Mouse (Mus musculus) cerebellum, adult (tissue): Measurements from ENCODE around the gene Gm21985.
"Not testable (repeated sequence)": the region's sequence is repeated elsewhere in the genome, so short reads cannot be mapped to it uniquely, and the experiment has no call there.

Experiments
- ATAC-seq: cut with Nextera tagmentation; 2 replicates; pipeline ENCODE4 v1.9.2; 2017; ENCODE audit warnings: mild to moderate bottlenecking, moderate library complexity, mixed read lengths; ENCODE audit not compliant: insufficient number of reproducible peaks, low FRiP score, low TSS enrichment

Gene Gm21985

DNA sequence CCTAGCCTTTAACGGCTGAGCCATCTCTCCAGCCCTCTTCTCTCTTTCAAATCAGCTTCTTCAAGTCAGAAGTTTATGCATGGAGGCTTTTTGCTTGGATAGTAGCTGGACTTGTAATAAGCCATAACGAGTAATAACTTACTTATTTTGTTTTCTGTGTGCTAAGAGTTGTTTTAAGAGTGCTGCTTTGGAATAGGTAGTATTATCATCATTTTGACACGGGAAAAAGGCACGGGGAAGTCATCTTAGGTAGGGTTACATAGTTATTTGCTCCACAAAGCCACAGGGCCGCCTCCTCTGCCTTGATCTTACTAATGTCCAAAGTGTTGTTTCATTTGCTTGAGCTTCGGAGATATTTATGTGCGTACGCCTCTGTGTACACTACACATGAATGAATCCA, 114.0 kb downstream of the Gm21985 start:
- no peak for ATAC-seq

GRCm38 (mm10) chr2:112381219-112381618, 115.1 kb downstream of the Gm21985 start:
- ATAC-seq, result no peak

- ATAC-seq, result no peak; the same call in 1 of the 2 replicates
These were observed 124.7 kb downstream of the Gm21985 start for GRCm38 (mm10) chr2:112390843-112391242.

DNA sequence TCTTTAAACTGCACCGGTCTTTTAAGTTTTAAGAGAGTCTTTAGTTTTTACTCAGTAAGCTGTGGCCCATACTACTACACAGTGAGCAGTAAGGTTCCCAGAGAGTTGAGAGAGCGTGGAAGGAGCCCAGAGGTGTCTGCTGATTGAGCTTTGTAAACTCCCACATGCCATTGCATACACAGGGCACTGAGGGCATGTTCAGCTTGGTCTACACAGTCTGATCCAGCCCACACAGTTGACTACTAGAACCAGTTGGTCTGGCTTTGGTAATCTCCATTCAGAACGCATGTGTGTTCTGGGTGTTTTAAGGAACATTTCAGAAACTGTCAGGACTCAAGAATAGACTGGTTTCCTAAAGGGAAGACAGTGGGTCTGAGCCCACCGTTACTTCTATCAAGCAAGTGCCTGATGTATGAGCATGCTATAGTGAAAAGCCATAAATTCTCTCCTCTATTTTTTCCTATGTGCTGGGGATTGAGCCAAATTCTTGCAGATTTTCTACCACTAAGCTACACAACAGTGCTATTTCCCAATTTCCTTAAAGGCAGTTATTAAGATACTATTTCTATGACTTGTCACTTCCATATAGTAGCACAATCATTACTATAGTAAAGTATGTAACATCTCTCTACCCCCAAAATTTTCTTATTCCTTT, 125.4 kb downstream of the Gm21985 start:
- ATAC-seq, result peak; percentile 49; the same call in 1 of the 2 replicates

DNA sequence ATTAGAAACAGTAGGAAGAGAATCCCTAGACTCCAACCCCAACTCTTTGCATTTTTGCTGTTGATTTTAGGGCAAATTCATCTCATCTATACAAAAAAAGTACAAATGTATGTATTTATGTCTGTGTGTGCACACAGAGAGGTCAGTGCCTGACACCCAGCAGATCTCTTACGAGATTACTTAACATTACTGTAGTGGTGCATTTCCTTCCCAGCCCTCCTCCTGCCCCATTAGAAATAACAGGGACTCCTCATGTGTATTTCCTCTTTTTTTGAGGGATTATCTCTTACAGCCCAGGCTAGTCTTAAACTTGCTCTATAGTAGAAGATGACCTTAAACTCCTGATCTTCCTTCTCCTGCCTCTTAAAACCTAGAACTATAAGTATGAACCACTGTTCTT, 126.6 kb downstream of the Gm21985 start:
- ATAC-seq, result no peak

DNA sequence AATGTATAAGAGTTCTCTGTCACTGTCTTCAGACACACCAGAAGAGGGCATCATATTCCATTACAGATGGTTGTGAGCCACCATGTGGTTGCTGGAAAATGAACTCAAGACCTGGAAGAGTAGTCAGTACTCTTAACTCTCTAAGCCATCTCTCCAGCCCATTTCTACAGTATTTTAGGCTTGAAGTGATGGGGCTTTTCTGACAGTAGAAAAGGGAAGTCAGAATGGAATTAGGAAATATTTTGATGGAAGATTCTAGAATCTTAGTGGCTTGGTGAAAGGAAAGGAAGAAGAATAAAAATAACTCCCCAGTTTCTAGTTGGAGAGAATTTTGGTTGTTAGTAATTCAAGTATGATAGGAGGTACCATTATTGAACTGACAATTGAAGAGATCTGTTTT, 127.8 kb downstream of the Gm21985 start:
- ATAC-seq, result no peak

GRCm38 (mm10) chr2:112396649-112397048, 130.5 kb downstream of the Gm21985 start:
- ATAC-seq, result no peak

DNA sequence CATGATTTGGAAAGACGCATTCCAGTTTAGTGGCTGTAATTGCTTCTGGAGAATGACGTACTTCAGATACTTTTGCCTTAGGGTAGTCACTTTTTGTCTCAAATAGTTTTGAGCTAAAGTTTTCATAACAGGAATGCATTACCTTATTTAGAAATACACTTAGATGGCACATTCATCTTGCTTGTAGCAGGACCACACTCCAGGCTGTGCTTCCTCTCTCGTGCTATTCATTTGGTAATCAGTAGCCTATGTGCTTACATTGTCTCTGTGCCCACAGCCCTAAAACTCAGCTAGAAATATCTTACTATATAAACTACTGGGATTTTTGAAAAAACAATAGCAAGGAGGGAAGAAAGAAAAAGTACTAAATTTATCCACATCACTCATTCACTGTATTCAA, 140.9 kb downstream of the Gm21985 start:
- ATAC-seq, result no peak

DNA sequence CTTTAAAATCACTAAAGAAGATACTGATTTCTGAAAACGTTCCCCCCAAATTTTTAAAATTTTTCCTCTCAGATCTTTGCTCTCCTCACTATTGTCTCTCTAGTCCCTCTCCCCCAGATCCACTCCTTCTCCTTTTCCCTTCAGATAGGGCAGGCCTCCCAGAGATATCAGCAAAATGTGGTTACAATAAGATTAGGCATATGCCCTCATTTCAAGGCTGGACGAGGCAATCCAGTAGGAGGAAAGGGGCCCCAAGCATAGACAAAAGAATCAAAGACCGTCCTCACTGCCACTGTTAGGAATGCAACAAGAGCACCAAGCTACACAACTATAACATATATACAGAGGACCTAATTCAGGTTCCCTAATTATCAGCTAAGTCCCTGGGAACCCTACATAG, 159.2 kb downstream of the Gm21985 start:
- ATAC-seq, result no peak

DNA sequence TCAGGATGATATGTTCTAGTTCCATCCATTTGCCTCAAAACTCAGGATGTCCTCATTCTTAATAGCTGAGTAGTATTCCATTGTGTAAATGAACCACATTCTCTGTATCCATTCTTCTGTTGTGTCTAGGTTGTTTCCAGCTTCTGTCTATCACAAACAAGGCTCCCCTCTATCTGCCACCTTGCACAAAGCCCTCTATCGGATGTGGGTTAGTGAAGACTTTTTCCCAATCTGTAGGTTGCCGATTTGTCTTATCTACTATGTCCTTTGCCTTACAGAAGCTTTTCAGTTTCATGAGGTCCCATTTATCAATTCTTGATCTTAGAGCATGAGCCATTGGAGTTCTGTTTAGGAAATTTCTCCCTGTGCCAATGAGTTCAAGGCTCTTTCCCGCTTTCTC, 162.4 kb downstream of the Gm21985 start:
- ATAC-seq, result not testable (repeated sequence)

- ATAC-seq, result no peak
These were observed 163.6 kb downstream of the Gm21985 start for GRCm38 (mm10) chr2:112429665-112430064.

GRCm38 (mm10) chr2:112430403-112430802, 164.3 kb downstream of the Gm21985 start:
- ATAC-seq, result no peak

DNA sequence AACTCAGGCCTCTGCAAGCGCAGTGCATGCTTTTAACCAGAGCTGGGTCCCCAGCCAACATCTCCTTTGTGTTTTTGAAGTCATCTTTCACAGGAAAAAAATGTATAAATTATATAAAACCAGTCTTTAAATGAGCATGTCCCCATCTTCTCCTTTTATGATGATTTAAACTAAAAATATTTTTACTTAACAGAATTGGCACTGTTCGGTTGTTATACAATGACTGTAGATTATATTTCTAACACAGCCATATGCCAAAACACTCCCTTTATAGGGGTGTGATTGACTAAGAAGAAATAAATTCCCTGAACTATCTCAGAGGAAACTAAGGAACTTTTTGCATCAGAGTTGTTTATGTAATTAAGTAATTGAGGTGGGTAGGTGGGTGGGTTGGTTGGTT, 166.4 kb downstream of the Gm21985 start:
- ATAC-seq, result no peak

- ATAC-seq, result no peak
These were observed 167.2 kb downstream of the Gm21985 start for GRCm38 (mm10) chr2:112433359-112433758.

DNA sequence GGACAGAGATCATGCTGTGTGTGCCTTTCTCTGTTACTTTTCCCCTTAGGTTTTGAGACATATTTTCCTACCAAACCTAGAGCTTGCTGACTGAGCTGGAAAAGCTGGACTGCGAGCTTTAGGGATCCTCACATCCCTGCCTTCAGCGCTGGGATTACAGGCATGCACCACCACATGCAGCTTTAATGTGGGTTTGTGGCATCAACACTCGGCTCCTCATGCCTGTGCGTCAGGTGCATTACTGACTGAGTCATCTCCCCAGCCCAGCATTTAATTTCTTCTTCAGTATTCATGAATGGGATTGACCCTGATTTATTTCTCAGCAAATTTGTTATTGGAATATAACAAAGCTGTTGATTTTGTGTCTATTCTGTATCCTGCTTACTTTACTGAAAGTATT, 170.2 kb downstream of the Gm21985 start:
- no peak for ATAC-seq

- ATAC-seq, result no peak
These were observed 171.5 kb downstream of the Gm21985 start for GRCm38 (mm10) chr2:112437589-112437988.

DNA sequence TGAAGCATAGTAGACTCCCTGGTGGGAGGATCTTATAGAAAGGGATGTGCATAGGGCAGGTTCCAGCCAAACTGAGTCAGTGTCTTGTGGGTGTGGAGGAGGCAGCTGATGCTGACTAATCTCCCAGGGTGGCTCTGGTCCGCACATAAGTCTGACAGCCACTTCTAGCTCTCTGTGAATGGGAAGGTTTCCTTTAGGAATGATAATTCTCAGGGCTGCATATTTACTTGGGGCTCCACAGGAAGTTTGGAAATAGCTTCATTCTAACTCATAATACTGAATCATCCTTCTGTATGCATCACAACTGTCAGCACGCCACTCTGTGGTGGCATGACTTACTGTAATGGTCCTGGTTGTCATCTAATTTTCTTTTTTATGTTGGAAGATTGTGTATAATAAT, 177.4 kb downstream of the Gm21985 start:
- ATAC-seq, result no peak

DNA sequence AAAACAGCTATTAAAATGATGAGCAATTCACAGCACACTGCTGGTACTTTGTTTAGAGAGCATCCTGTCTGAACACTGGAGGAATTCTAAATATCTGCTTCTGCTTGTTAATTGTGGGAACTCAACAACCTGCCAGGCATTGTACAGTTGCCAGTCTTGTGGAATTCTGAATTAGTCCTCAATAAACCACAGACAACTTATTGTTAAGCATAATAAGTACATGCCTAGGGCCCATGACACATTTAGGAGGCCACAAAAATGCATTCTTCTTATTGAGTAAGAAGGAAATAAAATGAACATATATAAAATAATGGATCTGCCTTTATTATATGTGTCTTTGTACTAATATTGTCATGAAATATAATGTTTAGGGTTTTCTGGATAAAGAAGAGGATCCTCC, 179.4 kb downstream of the Gm21985 start:
- ATAC-seq, result no peak

GRCm38 (mm10) chr2:112448046-112448445, 181.9 kb downstream of the Gm21985 start:
- ATAC-seq, result not testable (repeated sequence)

GRCm38 (mm10) chr2:112448510-112449059, 182.5 kb downstream of the Gm21985 start:
- no peak for ATAC-seq

GRCm38 (mm10) chr2:112449597-112450296, 183.6 kb downstream of the Gm21985 start:
- ATAC-seq, result no peak

- ATAC-seq, result not testable (repeated sequence)
These were observed 186.4 kb downstream of the Gm21985 start for GRCm38 (mm10) chr2:112452513-112452912.
